Mouse (Mus musculus) cerebellum, adult 11-12 months (tissue): ENCODE measurements around the gene Gm11444.

Experiments used
- DNase-seq: peaks from one replicate; pipeline ENCODE4 v3.0.0; 2022

The Gm11444 gene

DNA sequence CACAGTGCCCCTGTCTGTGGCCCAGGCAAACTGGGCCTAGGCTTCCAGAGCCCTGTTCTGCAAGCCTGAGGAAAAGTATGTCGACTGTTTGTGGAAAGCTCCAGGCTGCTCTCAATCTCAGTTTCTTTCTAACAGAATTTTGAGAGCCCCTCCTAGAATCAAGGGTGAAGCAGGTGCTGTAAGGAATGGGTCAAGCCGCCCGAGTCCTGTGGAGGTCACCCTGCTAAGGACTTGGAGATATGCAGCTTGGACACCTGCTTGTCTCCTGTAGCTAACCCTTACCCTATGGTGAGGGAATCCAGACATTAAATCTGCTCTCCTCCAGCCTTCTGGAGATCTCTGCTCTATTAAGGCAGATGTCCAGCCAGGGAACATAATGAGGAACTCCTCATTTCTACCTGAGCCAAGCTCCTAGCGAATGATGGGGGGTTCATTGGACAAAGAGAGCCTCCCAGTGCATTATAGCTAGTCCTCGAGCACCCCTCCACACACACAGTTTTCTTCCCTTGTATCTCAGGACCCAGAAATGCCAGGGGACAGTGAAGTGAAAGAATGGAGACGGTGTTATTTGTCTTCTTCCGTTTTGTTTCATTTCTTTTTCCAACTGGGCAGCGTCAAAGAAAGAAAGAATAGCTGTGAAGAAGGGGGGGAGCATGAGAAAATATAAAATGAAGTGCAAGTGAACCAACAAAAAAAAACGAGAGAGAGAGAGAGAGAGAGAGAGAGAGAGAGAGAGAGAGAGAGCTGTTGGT is 15.0 kb downstream of the Gm11444 start:
- no peak for DNase-seq

DNA sequence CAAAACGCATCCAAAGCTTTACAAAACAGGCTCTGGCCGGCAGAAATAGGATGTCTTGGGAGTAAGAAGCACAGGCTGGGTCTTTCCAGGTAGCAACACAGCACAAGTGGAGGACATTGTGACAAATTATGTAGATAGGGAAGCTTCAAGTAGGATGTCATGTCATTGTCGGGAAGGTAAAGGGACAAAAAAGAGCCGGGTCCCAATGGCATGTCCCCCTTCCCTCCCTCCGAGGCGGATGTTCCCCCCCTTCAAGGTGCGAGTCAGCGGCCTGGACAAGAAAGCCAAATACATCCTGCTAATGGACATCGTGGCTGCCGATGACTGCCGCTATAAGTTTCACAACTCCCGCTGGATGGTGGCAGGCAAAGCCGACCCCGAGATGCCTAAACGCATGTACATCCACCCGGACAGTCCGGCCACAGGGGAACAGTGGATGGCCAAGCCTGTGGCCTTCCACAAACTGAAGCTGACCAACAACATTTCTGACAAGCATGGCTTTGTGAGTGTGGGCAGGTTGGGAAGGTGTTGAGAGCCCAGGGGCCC is 15.7 kb downstream of the Gm11444 start:
- DNase-seq, result no peak

DNA sequence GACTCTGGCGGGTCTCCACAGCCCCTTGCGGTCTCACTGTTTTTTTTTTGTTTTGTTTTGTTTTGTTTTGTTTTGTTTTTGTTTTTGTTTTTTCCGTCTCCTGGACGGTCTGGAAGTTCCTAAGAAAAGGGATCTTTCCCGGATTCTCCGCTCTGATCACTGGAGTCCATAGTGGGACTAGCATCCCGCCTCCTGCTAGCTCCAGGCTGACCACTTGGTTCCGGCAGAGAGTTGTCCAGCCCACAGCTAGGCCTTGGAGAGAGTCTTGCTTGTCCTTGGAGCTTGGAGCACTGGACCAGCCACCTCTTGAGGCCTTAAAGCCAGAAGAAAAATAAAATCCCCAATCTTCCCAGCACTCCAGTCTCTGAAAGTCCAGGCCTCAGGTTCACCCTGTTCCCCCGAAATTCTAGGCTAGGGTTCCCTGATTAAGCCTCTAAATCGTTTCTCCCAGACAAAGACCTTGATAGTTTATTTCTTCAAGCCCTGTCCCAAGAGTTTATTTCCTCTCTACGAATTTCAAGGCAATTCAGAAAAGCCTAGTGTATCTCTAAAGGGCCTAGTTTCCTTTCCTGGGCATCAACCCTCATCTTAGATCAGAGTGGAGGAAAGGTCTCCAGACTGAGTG is 16.3 kb downstream of the Gm11444 start:
- DNase-seq, result no peak

DNA sequence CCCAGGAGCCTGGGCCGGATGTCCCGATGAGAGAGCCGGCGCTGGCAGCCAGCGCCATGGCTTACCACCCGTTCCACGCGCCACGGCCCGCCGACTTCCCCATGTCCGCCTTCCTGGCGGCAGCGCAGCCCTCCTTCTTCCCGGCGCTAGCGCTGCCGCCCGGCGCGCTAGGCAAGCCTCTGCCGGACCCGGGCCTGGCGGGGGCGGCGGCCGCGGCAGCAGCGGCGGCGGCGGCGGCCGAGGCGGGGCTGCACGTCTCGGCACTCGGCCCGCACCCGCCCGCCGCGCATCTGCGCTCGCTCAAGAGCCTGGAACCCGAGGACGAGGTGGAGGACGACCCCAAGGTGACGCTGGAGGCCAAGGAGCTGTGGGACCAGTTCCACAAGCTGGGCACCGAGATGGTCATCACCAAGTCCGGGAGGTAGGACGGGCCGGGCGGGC is 17.0 kb downstream of the Gm11444 start:
- DNase-seq, result no peak

DNA sequence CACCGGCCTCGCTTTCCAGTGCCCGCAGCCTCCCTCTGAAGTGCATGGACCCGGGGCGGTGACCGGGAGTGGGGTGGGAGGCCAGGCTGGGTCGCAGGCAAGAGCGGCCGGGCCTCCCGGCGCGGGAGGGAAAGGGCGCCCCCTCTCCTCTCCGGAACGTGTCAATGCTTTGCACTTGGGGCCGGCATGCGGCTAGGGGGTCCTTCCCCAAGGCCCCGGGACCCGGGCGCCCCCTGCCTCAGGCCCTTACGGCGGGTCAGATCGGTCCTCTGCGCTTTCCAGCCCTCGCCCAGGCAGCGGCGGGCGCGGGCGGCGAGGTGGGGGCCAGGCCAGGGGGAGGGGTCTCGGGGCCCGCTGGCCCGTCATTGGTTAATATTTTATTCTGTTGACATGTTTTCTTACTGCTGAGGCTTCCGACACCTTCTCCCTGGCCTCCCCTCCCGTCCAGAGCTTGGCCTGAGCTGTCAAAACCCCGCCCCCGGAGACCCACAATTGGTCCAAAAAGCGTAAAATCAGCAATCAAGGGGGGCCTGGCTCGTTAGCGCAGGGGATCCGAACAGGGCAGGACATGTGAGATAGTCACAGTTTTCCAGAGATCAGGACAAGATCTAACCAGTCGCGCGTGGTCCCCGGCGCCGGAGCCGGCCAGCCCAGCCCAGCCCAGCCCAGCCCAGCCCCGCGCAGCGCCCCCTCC is 17.8 kb downstream of the Gm11444 start, which contains the start of gene Tbx2:
TSS of gene Tbx2 (plus strand) at position 321 of the 694 bp plus-strand sequence.
- DNase-seq, result no peak

- DNase-seq, result no peak
Measured at GRCm38 (mm10) chr11:85831656-85832230, 18.4 kb downstream of the Gm11444 start.

DNA sequence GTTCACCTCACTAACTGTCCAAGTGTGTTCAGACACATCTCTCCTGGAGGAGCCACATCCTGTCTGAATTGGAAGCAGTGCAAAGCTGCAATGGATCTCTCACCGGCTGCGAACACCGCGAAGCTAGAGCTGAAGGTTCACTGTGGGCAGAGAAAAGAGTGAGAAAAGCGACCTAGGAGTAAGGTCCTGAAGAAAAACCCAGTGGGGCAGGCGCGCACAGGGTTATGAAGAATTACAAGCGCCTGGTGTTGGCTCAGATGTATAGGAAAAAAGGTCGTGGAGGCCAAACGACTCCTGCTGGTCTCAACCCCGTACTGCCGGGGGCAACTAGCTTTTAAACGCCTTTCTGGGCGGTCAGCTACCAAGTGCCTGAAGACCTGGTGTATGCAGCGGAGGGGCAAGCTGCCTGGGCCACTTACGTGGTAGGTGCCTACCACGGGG is 19.2 kb downstream of the Gm11444 start:
- DNase-seq, result no peak

DNA sequence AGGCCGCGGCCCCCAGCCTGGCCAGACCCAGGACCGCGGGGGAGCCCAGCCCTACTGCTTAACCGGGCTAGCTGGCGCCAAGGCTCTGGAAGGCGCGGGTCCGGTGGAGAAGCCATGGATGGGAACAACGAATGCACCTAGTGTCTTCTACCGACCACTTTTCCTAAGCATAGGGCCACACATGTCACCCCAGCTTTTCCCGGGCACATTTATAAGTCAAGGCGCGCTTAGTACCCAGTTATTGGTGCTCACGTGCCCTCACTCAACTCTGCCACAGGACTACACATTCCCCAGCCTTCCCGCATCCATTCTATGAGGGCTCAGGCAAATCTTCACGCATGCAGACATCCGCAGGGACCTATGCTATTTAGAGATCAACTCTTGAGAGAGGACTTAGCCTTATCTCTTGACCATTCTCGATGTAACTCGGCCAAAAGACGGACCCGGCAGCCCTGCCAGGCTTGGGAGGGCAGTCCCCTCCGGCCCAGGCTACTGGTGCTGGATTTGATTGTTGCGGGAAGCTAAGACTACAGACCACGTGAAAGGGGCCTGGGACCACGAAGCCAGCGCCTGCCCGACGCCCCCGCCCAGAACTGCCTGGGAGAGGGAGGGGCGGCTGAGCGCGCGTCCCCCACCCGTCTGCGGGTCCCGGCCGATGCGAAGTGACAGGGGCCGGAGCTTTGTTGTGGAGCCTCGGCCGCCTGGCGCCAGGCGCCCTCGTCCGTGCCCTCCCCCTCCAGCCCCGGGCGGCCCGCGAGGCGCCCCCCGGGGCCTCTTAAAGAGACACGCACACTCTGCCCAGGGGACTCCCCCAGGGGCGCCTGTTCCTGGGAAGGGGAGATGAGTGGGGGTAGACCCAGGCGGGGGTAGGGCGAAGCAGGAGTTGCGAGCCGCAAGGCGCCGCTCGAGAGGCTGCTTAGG is 20.4 kb downstream of the Gm11444 start:
- no peak for DNase-seq

DNA sequence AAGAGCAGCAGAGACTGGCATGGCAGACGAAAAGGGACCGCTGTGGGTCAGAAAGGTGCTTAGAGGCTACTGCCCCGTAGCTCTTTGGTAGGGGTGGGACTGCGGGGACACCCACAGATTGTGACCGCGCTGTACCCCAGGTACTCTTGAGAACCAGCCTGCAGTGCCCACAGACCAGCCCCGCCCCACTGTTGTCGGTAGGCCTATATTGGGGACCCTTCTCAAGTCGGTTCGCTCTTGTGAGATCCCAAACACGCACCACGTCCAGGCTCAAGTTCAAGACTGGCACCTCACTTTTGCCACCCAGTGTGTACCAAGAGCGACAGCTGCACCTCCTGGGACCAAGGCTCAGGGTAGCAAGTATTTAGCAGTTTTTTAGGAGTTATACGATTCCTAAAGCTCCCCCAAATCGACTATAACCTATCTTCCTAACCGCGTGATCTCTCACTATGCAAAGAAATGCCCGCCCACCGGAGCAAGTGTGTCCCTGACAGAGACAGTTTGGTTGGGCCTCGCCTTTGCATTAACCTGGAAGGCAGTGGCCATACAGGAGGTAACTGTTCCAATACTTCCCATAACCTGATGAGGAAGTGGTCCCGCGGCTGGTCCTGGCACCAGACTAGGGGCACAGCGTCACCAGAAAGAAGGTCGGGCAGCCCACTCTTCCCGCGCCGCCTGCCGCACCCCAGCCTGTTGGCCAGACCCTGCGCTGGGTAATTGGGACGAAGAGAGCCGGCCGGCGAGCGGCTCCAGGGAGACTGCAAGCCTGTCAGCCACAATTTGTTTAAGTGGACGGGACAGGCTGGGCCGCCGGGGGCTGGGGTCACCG is 21.2 kb downstream of the Gm11444 start:
- DNase-seq, result no peak

- DNase-seq, result no peak
Measured at GRCm38 (mm10) chr11:85827342-85827741, 22.8 kb downstream of the Gm11444 start.

GRCm38 (mm10) chr11:85825823-85826222 is 24.3 kb downstream of the Gm11444 start:
- DNase-seq, result no peak

GRCm38 (mm10) chr11:85825031-85825430 is 25.1 kb downstream of the Gm11444 start:
- DNase-seq, result no peak

DNA sequence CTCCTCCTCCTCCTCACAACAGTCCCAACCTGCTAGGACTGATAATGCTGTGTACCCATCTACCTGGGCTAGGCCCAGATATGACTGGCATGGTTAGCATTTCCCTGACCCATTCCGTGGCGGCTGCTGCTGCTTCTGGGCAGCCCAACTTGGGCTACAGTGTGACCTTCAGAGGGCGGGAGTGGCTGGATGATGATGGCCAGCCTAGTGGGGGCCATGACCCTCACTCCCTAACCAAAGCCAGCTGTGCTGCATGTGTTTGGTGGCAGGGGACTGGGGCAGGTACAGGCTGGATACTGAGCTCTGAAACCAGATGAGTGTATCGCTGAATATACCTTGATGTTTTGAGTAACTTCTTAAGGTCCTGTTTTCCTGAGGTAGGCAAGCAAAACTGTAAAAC is 26.3 kb downstream of the Gm11444 start:
- no peak for DNase-seq

DNA sequence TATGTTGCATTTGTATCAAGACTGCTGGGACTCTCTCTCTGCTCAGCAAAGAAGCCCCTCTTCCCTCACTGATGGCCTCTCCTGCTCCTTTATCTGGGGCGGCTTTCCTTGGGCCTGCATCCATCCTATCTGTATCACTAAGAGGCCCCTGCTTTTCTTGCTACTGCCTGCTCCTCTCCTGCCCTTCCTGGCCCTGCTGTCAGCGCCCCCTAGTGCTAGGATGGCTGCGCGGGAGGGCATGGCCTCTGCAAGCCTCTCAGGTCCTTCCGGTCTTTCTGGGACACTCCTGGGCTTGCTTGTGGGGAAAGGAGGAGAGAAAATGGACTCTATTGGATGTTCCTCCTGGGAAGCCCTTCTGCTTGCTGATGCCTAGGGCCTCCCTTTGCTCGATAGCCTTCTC is 27.0 kb downstream of the Gm11444 start:
- DNase-seq, result peak; percentile 30

DNA sequence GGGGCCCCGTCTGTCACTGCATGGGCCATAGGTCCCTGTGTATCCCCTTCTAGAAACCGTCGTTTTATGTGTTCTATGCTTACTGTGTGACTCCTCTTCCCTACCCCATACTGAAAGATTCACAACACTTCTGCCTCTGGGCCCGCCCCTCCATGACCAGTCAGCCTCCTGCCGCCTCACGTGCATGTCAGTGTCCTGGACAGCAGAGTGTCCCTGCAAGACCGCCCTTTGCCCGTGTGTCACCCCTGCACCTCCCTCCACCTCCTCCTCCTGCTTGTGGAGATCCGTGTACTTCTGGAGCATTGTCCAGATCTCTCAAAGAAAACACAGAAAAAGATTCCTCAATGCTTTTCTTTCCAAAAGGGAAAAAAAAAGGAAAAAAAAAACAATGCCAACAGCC is 28.5 kb downstream of the Gm11444 start:
- no peak for DNase-seq

DNA sequence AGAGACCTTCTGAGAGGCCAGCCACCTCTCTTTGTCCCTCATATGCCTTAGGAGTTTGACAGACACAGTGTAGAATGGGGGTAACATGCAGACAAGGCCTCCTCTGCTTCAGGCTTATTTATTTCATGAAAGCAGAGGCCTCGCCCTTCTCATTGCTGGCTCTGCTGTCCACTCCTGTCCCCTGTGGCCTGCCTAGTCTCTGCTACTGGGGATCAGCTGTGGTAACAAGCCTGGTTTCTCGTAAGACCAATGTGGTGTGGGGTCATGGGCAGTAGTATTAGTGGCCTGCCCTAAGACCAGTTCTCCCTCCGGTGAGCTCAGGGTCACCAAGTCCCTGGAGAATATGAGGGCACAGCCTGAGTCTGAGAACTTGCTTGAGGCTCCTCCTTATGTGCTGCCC is 29.2 kb downstream of the Gm11444 start:
- DNase-seq, result no peak

DNA sequence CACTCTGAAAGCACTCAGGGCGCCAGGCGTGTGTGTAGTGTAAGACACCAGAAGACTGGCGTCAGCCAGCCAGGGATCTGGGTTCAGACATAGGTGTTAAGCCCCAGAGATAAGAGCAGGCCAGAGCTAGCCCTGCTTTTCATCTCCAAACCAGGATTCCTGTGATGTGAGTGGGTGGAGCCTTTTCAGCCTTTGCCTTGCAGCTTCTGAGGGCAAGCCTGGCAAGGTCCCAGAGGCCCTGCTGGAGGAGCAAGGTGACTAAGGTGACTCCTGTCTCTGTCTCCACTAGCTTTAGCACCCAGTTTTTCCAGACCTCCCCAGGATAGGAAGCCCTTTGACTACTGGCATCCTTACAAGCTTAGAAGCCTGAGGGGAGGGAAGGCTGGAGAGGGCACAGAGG is 31.7 kb downstream of the Gm11444 start:
- DNase-seq, result no peak

GRCm38 (mm10) chr11:85816471-85816870 is 33.7 kb downstream of the Gm11444 start:
- no peak for DNase-seq

- no peak for DNase-seq
Measured at GRCm38 (mm10) chr11:85814678-85815077, 35.5 kb downstream of the Gm11444 start.

- no peak for DNase-seq
Measured at GRCm38 (mm10) chr11:85812201-85812966, 37.7 kb downstream of the Gm11444 start.
